ENCODE assay signal across 23 mouse cellular contexts in genomic region chr10:21239451-21239850, GRCm38 (mm10). TPM values are rescaled to one million over a fixed set of nuclear protein-coding genes. Genes with fewer than 3 reads are reported as not detected.
A peak's percentile ranks its signal among the peaks of the same experiment; 100 is the strongest.
DNase-seq lines count a peak whose midpoint lies in the region; ATAC-seq and TF ChIP-seq lines count a peak whose summit lies in the region.
"Had no signal": no experiment of that assay in that cellular context is flagged by ENCODE, and none has a peak within 500 bp of the region (broad histone marks: within the 10 kb centered on the region; RNA-seq: fewer than 3 reads in every experiment).

No protein-coding gene starts in this region.

- TF ChIP-seq RAD21 in MEL (IDR thresholded peaks at IDR 0.05; ENCODE audit: low read depth, low read length): no peak

- peaks cover 11% of the 10 kb centered on the region for H3K79me2 ChIP-seq in MEL (ENCODE audit: control insufficient read depth, insufficient read depth, low read length, poor library complexity)

- DNase-seq in liver, embryonic 11.5 days (ENCODE audit: low spot score): peak; percentile 9
- no peak for DNase-seq in liver, postnatal 0 days
- DNase-seq in 416B (ENCODE audit: low read depth): peak; percentile 23
- DNase-seq in MEL (ENCODE audit: low read depth, low spot score): no peak
- DNase-seq in left cerebral cortex, adult 18-20 months (ENCODE audit: low spot score in 2 of 2): no peak
- DNase-seq: adrenal gland, postnatal 10 days; adrenal gland, postnatal 36 days; cerebellum, adult 2 months; cerebellum, adult 9-11 months; cerebellum, postnatal 25 days; gastrocnemius, postnatal 10 days; heart, adult 2 months had no signal

- no peak for TF ChIP-seq CTCF in liver, postnatal 0 days (IDR thresholded peaks at IDR 0.05; ENCODE audit: low read depth)
- no peak for TF ChIP-seq CTCF in MEL (IDR thresholded peaks at IDR 0.05 in 2 of 3, conservative IDR thresholded peaks at IDR 0.05 in 1 of 3; ENCODE audit: control insufficient read depth in 1 of 3, insufficient read depth in 1 of 3, low read depth in 2 of 3, low read length in 3 of 3, poor library complexity in 1 of 3, severe bottlenecking in 1 of 3)

- no peak for TF ChIP-seq EP300 in liver, postnatal 0 days (IDR thresholded peaks at IDR 0.05; ENCODE audit: low read depth)
- 0 out of 4 replicates have a peak, but pooled peaks of 1 of the 2 experiments have one; percentile 21 for TF ChIP-seq EP300 in MEL (IDR thresholded peaks at IDR 0.05; ENCODE audit: low read depth in 1 of 2, low read length in 2 of 2)

- no peaks in the 10 kb centered on the region for H3K36me3 ChIP-seq in liver, embryonic 11.5 days (ENCODE audit: control insufficient read depth, insufficient read depth, low read length)
- no peaks in the 10 kb centered on the region for H3K36me3 ChIP-seq in liver, postnatal 0 days (replicated peaks; ENCODE audit: insufficient read depth, low read length)
- peaks cover 0 to 69% of the 10 kb centered on the region in 2 experiments; a peak in 2 of 4 replicates for H3K36me3 ChIP-seq in MEL (ENCODE audit: control insufficient read depth in 1 of 2, insufficient read depth in 2 of 2, low read length in 2 of 2)
- H3K36me3 ChIP-seq in liver, embryonic 15.5 days (replicated peaks): no peaks in the 10 kb centered on the region
- H3K36me3 ChIP-seq: embryonic facial prominence, embryonic 10.5 days; embryonic facial prominence, embryonic 13.5 days; forebrain, embryonic 12.5 days; heart, embryonic 10.5 days; hindbrain, embryonic 12.5 days; hindbrain, embryonic 15.5 days had no signal

- no peaks in the 10 kb centered on the region for H3K27me3 ChIP-seq in liver, embryonic 11.5 days (replicated peaks; ENCODE audit: control insufficient read depth, insufficient read depth, low read length)
- no peaks in the 10 kb centered on the region for H3K27me3 ChIP-seq in liver, postnatal 0 days (ENCODE audit: insufficient read depth, low read length)
- H3K27me3 ChIP-seq in MEL (ENCODE audit: control insufficient read depth in 1 of 2, insufficient read depth in 2 of 2, low read length in 2 of 2): no peaks in the 10 kb centered on the region
- H3K27me3 ChIP-seq in liver, embryonic 15.5 days: no peaks in the 10 kb centered on the region
- H3K27me3 ChIP-seq: embryonic facial prominence, embryonic 13.5 days; forebrain, embryonic 12.5 days; hindbrain, embryonic 12.5 days; hindbrain, embryonic 15.5 days had no signal

- H3K9ac ChIP-seq in liver, embryonic 11.5 days (ENCODE audit: low read depth, low read length): no peak overlapping the region
- no peak overlapping the region for H3K9ac ChIP-seq in liver, postnatal 0 days (replicated peaks)
- no peak overlapping the region for H3K9ac ChIP-seq in MEL (ENCODE audit: control insufficient read depth, low read depth, low read length, poor library complexity, severe bottlenecking)
- H3K9ac ChIP-seq in liver, embryonic 15.5 days: no peak overlapping the region
- H3K9ac ChIP-seq: embryonic facial prominence, embryonic 13.5 days; forebrain, embryonic 12.5 days; hindbrain, embryonic 12.5 days; hindbrain, embryonic 15.5 days had no signal

- H3K4me3 ChIP-seq in liver, embryonic 11.5 days (ENCODE audit: low read depth, low read length): no peak overlapping the region
- H3K4me3 ChIP-seq in liver, postnatal 0 days (ENCODE audit: low read depth, low read length): no peak overlapping the region
- no peak overlapping the region for H3K4me3 ChIP-seq in MEL (ENCODE audit: control insufficient read depth in 1 of 2, insufficient read depth in 1 of 2, low read depth in 2 of 2, low read length in 2 of 2)
- no peak overlapping the region for H3K4me3 ChIP-seq in liver, embryonic 15.5 days (replicated peaks)
- H3K4me3 ChIP-seq: embryonic facial prominence, embryonic 10.5 days; embryonic facial prominence, embryonic 13.5 days; erythroblast, embryonic 14.5 days; forebrain, embryonic 12.5 days; heart, adult 2 months; heart, embryonic 10.5 days; hindbrain, embryonic 12.5 days; hindbrain, embryonic 15.5 days had no signal

- WGBS in liver, embryonic 11.5 days: 43% methylated on average over 2 of the region's 2 CpGs
- 29% methylated on average over 2 of the region's 2 CpGs for WGBS in liver, postnatal 0 days (ENCODE audit: insufficient replicate concordance)
- 16% methylated on average over 2 of the region's 2 CpGs for WGBS in liver, embryonic 15.5 days (ENCODE audit: insufficient replicate concordance)

- no peak overlapping the region for H3K4me2 ChIP-seq in liver, embryonic 11.5 days
- no peak overlapping the region for H3K4me2 ChIP-seq in liver, postnatal 0 days (ENCODE audit: low read depth, low read length)
- H3K4me2 ChIP-seq in liver, embryonic 15.5 days: no peak overlapping the region
- H3K4me2 ChIP-seq: embryonic facial prominence, embryonic 13.5 days; forebrain, embryonic 12.5 days; hindbrain, embryonic 12.5 days; hindbrain, embryonic 15.5 days had no signal

- H3K27ac ChIP-seq in liver, embryonic 11.5 days (ENCODE audit: low read depth, low read length): no peak overlapping the region
- no peak overlapping the region for H3K27ac ChIP-seq in liver, postnatal 0 days (ENCODE audit: low read depth)
- peak overlapping the region; percentile 99 for H3K27ac ChIP-seq in MEL (ENCODE audit: control insufficient read depth, low read depth, low read length)
- peak overlapping the region; percentile 29; the same call in 1 of the 2 replicates for H3K27ac ChIP-seq in liver, embryonic 15.5 days (replicated peaks)
- H3K27ac ChIP-seq: embryonic facial prominence, embryonic 10.5 days; embryonic facial prominence, embryonic 13.5 days; forebrain, embryonic 12.5 days; heart, adult 2 months; heart, embryonic 10.5 days; hindbrain, embryonic 12.5 days; hindbrain, embryonic 15.5 days had no signal

- no peak for TF ChIP-seq POLR2A in MEL (IDR thresholded peaks at IDR 0.05; ENCODE audit: control insufficient read depth in 1 of 2, insufficient read depth in 1 of 2, low read depth in 1 of 2, low read length in 2 of 2, poor library complexity in 1 of 2)

- no peak; the same call in 1 of the 2 replicates for ATAC-seq in liver, embryonic 11.5 days (replicated peaks; ENCODE audit: low FRiP score)
- no peak for ATAC-seq in liver, postnatal 0 days
- no peak for ATAC-seq in liver, embryonic 15.5 days (ENCODE audit: insufficient read depth)
- ATAC-seq in megakaryocyte, adult 5-6 weeks (ENCODE audit: poor library complexity, severe bottlenecking): no peak
- ATAC-seq: forebrain, embryonic 16.5 days; Patski had no signal

- 0 out of 2 replicates have a peak, but pooled peaks cover 7% of the 10 kb centered on the region for H3K4me1 ChIP-seq in liver, embryonic 11.5 days (replicated peaks; ENCODE audit: control insufficient read depth, insufficient read depth, low read length)
- H3K4me1 ChIP-seq in liver, postnatal 0 days (ENCODE audit: insufficient read depth): peaks cover 8% of the 10 kb centered on the region
- H3K4me1 ChIP-seq in MEL (ENCODE audit: control insufficient read depth in 1 of 2, insufficient read depth in 2 of 2, low read length in 2 of 2): peaks cover 53% of the 10 kb centered on the region in 2 experiments
- peaks cover 39% of the 10 kb centered on the region for H3K4me1 ChIP-seq in liver, embryonic 15.5 days (replicated peaks)
- H3K4me1 ChIP-seq: embryonic facial prominence, embryonic 13.5 days; forebrain, embryonic 12.5 days; heart, embryonic 10.5 days; hindbrain, embryonic 12.5 days; hindbrain, embryonic 15.5 days had no signal

- no peaks in the 10 kb centered on the region for H3K9me3 ChIP-seq in liver, embryonic 11.5 days (ENCODE audit: control insufficient read depth, low read length)
- no peaks in the 10 kb centered on the region for H3K9me3 ChIP-seq in liver, postnatal 0 days (ENCODE audit: low read length)
- H3K9me3 ChIP-seq in MEL (replicated peaks; ENCODE audit: insufficient read depth, low read length): no peaks in the 10 kb centered on the region
- H3K9me3 ChIP-seq in liver, embryonic 15.5 days (replicated peaks): no peaks in the 10 kb centered on the region
- H3K9me3 ChIP-seq: embryonic facial prominence, embryonic 10.5 days; embryonic facial prominence, embryonic 13.5 days; forebrain, embryonic 12.5 days; heart, embryonic 10.5 days; hindbrain, embryonic 12.5 days; hindbrain, embryonic 15.5 days had no signal

TF ChIP-seq in MEL, 35 proteins besides CTCF, POLR2A, EP300 and RAD21:
- no peak for TF ChIP-seq MXI1 (IDR thresholded peaks at IDR 0.05; ENCODE audit: low read depth, low read length)
- no peak for TF ChIP-seq MYB (IDR thresholded peaks at IDR 0.05; ENCODE audit: low read depth, low read length)
- TF ChIP-seq CHD2 (IDR thresholded peaks at IDR 0.05; ENCODE audit: low read length): no peak
- TF ChIP-seq KAT2A (conservative IDR thresholded peaks at IDR 0.05; ENCODE audit: low read depth, low read length): no peak
- TF ChIP-seq UBTF (IDR thresholded peaks at IDR 0.05; ENCODE audit: borderline replicate concordance, insufficient read depth, low read depth, low read length): no peak
- TF ChIP-seq ZNF384 (IDR thresholded peaks at IDR 0.05; ENCODE audit: low read depth, low read length): no peak
- no peak for TF ChIP-seq NRF1 (IDR thresholded peaks at IDR 0.05; ENCODE audit: insufficient read depth, low read depth, low read length, poor library complexity, severe bottlenecking)
- TF ChIP-seq RCOR1 (IDR thresholded peaks at IDR 0.05; ENCODE audit: low read depth, low read length): no peak
- no peak for TF ChIP-seq ELF1 (IDR thresholded peaks at IDR 0.05; ENCODE audit: low read depth, low read length)
- no peak for TF ChIP-seq E2F4 (IDR thresholded peaks at IDR 0.05; ENCODE audit: borderline replicate concordance, low read depth, low read length)
- no peak for TF ChIP-seq USF2 (IDR thresholded peaks at IDR 0.05; ENCODE audit: borderline replicate concordance in 1 of 2, insufficient read depth in 1 of 2, low read depth in 1 of 2, low read length in 2 of 2)
- no peak for TF ChIP-seq POLR2AphosphoS2 (IDR thresholded peaks at IDR 0.05; ENCODE audit: low read length)
- TF ChIP-seq TAL1 (IDR thresholded peaks at IDR 0.05; ENCODE audit: low read length): no peak
- TF ChIP-seq TCF12 (IDR thresholded peaks at IDR 0.05; ENCODE audit: low read depth, low read length): no peak
- TF ChIP-seq NELFE (IDR thresholded peaks at IDR 0.05; ENCODE audit: low read depth, low read length): no peak
- no peak for TF ChIP-seq MAX (IDR thresholded peaks at IDR 0.05; ENCODE audit: low read length)

RNA-seq across cellular contexts. Expression of gene Hbs1l, which starts 56.3 kb away (rescaled TPM):
- 107 and 127 TPM in 2 replicates for polyA plus RNA-seq in liver, embryonic 11.5 days (2014; fragmentation: Nextera tagmentation; extraction: Ambion mirVana)
- polyA plus RNA-seq in liver, postnatal 0 days (2015; fragmentation: Nextera tagmentation; extraction: Ambion mirVana): 45.4 and 50.9 TPM in 2 replicates
- 115 and 133 TPM in 2 replicates for total RNA-seq in MEL (2012; rRNA removed)
- polyA plus RNA-seq in MEL (2012; ENCODE audit: insufficient read depth in 1 of 2, insufficient read length in 2 of 2, low read depth in 1 of 2, low replicate concordance in 2 of 2, missing spikeins in 1 of 2): 100 to 1,000 TPM in 1 of 2 experiments, not detected in 1; 103 TPM
- 56.8 and 56.9 TPM in 2 replicates for polyA plus RNA-seq in liver, embryonic 15.5 days (2015; fragmentation: Nextera tagmentation; extraction: Ambion mirVana)
- total RNA-seq in left cerebral cortex, adult 18-20 months (2021): 10 to 100 TPM; 60.2 to 63.2 TPM
- total RNA-seq in megakaryocyte, adult 5-6 weeks (2015): 39.0 and 40.4 TPM in 2 replicates
- total RNA-seq in megakaryocyte, adult 5-6 weeks (2017): 55.4 and 57.3 TPM in 2 replicates

Comparison
In these comparisons a context has a peak if more than half of its experiments do, and no peak if none do; other contexts are left out.
1. DNase-seq: peak in liver, embryonic 11.5 days (single experiment) and 416B (single experiment); none in liver, postnatal 0 days (single experiment), MEL (single experiment) and left cerebral cortex, adult 18-20 months (0 of 2).
2. H3K27ac ChIP-seq: peak in MEL (single experiment) and liver, embryonic 15.5 days (single experiment); none in liver, embryonic 11.5 days (single experiment) and liver, postnatal 0 days (single experiment).